Mouse (Mus musculus) cerebellum, postnatal 10 days (tissue): ENCODE data around the gene Pou3f3.

ENCODE experiments used
- DNase-seq, 2 experiments: peaks; one replicate each; pipeline ENCODE4 v3.0.0; 2021; ENCODE audit warnings: mixed read lengths in 2 of 2

Gene Pou3f3

GRCm38 (mm10) chr1:42695578-42695915 lies at the start of gene Pou3f3:
Gene Pou3f3 (plus strand): TSS chr1:42695768.
- DNase-seq = peak; percentile 97 to 99

DNA sequence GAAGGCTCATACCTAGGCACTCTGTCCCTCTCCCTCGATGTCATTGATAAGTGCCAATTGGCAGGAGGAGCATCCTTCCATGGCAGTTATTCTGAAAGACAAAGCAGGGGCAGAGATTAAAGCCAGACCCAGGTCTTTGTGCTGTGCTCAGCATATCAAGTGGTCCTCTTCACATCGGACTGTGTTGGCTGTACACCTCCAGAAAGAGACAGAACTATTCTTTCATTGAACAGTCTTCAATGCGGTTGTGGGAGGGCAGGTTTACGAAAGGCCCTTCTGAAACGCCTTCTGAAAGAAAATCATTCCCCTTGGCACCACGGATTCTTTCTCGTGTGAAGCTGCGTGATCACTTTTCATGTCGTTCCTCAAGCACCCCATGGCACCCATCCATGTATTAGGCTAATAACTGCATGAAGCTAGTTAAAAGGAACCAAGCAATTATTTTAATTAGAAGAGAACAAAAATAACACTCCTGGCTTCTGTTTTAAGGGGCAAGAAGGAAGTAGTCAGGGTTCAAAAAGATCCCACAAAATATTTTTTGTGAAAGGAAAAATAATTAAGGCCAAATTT lies 47.1 kb upstream of the Pou3f3 start:
- DNase-seq = no peak

DNA sequence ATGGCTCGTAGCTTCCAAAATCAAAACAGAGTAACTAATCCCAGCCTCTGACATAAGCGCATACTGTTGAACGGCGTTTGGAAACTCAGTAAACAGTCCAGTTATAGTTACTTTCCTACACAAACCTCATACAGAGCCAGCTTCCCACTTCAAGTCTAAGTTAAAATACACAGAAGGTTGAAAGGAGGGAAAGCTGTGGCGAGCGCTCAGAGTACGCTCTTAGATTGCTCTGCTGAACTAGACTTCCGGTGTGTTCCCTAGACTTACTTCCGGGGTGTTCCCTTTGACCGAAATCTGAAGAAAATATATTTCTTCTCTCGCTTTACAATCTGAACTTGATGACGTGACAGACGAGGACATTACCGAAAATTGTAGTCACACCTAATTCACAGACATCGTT lies 44.1 kb upstream of the Pou3f3 start:
- DNase-seq = no peak

GRCm38 (mm10) chr1:42667546-42667945 lies 28.0 kb upstream of the Pou3f3 start:
- no peak for DNase-seq

- no peak for DNase-seq
These were observed 14.9 kb upstream of the Pou3f3 start for GRCm38 (mm10) chr1:42680673-42681072.

GRCm38 (mm10) chr1:42681762-42682161 lies 13.8 kb upstream of the Pou3f3 start:
- no peak for DNase-seq

DNA sequence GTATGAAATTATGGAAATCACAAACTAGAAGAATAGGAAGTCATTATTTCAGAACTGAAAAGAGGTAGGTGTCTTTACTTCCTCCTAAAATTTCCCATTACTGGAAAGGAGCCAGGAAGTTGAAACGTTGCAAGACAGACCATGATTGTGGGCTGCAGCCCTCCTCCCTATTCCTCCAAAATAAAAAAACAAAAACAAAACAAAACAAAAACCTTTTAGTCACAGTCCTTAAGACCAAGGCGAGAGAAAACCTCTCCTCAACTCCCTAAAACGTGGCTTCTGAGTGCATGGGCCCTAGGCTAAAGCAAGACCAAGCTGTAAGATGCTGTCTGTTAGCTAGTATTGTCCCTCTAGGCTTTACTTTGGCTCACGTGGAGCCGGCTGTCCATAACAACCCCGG lies 11.7 kb upstream of the Pou3f3 start:
- peak in 1 of 2 experiments; percentile 26 for DNase-seq

- peak; percentile 65 to 69 for DNase-seq
These were observed 11.2 kb upstream of the Pou3f3 start for GRCm38 (mm10) chr1:42684345-42684744.

- DNase-seq = peak; percentile 88 to 89
These were observed 10.8 kb upstream of the Pou3f3 start for GRCm38 (mm10) chr1:42684783-42685182.

- peak in 1 of 2 experiments; percentile 15 for DNase-seq
These were observed 10.1 kb upstream of the Pou3f3 start for GRCm38 (mm10) chr1:42685321-42685960.

DNA sequence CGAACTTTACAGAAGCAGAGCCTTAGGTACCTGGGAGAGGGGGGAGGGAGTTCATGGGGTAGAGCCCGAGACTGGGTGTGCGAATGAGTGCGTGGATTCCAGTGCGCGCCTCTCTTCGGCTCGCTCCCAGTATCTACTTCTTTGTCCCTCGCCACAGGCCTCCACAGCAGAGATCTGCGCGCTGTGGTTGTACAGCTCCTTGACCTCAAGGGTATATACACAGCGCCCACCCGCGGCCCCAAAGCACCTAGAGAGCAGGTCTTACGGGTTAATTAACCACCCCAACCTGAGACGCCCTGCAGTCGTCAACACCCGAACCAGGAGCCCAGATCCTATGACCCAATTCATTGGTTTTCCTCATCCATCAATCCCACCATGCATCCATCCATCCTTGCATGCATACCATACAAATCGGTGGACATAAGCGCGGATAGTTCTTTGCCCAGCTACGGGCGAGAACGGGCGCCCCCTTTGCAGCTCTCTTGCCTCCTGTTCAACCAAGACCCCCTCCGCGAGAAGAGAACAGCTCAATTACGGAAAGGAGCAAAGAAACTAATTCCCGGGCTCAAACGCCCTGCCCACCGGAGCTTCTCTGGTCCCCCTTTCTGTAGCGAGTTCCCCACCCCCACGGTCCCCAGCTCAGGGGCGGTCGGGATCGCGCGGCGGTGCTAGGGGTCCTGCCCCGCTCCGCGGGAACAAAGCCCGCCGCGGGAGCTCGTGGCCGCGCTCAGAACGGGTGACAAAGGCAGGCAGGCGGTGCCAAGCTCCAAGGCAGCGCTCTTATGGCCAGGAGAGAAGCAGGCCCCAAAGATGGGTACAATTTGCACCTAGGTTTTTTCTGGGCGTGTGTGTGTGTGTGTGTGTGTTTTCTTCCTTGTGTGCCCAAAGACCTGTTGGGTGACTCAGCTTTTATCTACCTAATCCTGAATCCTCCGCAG lies 9.1 kb upstream of the Pou3f3 start:
- peak; percentile 76 to 82 for DNase-seq

DNA sequence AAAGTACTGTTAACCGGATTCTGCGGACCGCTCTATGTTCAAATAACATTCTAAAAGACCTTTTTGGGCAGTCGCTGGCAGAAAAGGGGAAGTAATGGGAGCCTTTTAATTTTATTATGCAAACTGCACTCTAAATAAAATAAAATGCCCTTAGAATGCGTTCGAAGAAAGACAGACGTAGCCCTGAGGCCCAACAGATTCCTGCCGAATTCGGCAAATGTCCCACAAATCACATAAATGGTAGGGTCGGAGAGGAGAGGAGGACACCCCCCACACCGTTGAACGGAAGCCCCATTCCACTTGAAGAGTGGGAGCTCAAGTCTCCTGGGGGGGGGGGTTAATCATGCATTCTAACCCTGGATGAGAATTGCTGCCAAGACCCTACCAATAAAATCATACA lies 8.3 kb upstream of the Pou3f3 start:
- DNase-seq = peak; percentile 42 to 44

DNA sequence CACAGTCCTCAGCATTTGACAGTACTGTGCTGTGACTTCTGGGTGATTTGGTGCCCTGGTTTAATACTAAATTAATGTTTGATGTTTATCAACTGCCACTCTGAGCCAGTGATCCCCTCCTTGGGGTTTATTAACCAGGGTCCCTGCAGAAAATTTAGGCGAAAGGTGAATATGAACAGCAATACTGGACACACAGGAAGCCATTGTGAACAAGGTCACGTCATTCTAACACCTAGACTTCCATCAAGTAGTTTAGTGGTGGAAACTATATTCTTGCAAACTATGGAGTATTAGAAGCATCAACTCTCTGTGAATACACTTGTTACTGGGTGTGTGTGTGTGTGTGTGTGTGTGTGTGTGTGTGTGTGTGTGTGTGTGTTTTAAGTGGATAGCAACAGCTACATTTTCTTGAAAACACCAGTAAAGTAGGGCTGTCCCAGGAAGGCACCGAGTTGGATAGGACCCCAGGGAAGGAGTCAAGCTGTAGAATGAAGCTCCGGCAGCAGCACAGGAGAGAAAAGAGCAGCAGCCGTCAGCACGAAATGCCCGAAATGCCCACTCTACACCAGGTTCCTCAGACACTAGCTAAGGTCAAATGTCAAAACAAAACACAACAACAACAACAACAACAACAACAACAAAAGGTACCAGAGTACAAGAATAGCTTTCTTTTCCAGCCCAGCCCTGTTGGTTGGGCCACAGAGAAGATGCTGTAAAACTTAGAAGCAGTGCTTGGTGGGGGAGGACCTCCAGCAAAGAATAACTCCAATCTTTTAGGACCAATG lies 7.6 kb upstream of the Pou3f3 start:
- no peak for DNase-seq

GRCm38 (mm10) chr1:42688541-42689125 lies 6.9 kb upstream of the Pou3f3 start:
- no peak for DNase-seq

DNA sequence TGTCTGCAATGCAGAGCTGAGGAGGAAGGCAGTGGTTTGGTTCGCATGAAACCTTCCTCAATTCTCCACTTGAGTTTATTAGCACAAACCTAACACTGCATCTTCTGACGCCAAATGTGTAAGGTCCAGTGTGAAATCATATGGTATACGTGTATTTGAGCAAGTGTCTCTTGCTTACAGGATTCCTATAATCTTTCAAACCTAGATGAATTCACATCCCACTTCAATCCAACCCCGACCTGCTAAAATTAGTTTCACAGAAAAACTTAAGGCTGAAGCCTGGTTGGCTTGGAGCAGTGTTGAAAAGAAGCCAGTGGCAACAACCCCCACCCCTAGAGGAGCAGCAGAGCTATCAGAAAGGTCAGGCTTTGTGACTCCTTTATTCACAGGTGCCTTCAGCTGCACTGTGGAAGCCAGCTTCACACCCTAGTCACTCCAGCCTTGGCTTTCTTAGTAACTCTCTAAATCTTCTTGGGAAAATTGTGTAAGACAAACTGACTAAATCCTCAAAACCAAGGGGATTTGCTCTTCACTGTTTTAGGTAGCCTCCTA lies 5.5 kb upstream of the Pou3f3 start:
- DNase-seq = peak in 1 of 2 experiments; percentile 22

GRCm38 (mm10) chr1:42691202-42692170 lies 4.1 kb upstream of the Pou3f3 start:
- DNase-seq = peak; percentile 95 to 97

- DNase-seq = peak; percentile 47 to 48
These were observed 3.3 kb upstream of the Pou3f3 start for GRCm38 (mm10) chr1:42692221-42692620.

GRCm38 (mm10) chr1:42693101-42693715 lies 2.4 kb upstream of the Pou3f3 start:
- peak; percentile 67 to 68 for DNase-seq

DNA sequence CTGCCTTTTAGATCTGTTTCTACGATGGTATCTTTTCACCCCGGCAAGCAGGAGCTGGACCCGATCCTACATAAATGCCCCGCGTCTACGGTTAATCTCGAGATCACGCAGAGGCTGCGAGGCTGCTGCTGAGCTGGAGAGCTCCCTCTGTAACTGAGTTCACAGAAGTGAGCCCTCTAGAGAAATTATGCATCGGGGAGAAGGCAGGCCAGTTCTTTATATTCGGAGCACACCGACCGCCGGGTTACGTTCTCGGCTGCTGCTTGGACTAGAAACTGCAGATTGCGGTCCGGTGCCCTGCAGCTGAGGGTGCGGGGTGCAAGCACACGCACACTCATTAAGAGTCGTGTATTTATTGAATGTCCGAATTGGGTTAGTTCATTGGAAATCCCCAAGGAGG lies 1.7 kb upstream of the Pou3f3 start:
- peak; percentile 66 to 68 for DNase-seq

- peak; percentile 70 to 83 for DNase-seq
These were observed 1.3 kb upstream of the Pou3f3 start for GRCm38 (mm10) chr1:42694290-42694664.
